Mouse (Mus musculus) kidney, postnatal 10 days (tissue): ENCODE measurements around the gene Fosl1.
"Not testable (repeated sequence)": the region's sequence is repeated elsewhere in the genome, so short reads cannot be mapped to it uniquely, and the experiment has no call there.

Source experiments
- DNase-seq: peaks from one replicate; pipeline ENCODE4 v3.0.0; 2021; ENCODE audit warnings: mixed read lengths

Fosl1 gene

GRCm38 (mm10) chr19:5484496-5484895, 37.1 kb downstream of the Fosl1 start:
- DNase-seq: no peak

- no peak for DNase-seq
These were observed 38.0 kb downstream of the Fosl1 start for GRCm38 (mm10) chr19:5485371-5485770.

DNA sequence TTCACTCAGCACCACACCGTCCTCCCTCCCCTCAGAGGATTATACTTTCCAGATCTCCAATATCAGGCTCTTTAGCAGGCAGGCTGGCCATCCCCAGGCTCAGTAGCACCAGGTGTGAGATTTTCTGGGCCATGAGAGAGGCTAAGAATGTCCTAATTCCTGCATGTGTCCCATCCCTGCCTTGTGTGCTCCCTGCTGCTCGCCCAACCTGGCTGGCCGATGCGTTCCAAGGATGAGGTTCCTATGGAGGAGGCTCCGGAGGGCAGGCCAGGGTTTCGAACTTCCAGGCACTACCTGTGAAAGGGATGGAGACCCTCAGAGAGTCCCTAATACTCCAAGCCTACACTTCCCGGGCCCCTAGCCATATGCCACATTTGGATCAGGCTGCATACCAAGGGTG, 38.5 kb downstream of the Fosl1 start:
- DNase-seq: no peak

DNA sequence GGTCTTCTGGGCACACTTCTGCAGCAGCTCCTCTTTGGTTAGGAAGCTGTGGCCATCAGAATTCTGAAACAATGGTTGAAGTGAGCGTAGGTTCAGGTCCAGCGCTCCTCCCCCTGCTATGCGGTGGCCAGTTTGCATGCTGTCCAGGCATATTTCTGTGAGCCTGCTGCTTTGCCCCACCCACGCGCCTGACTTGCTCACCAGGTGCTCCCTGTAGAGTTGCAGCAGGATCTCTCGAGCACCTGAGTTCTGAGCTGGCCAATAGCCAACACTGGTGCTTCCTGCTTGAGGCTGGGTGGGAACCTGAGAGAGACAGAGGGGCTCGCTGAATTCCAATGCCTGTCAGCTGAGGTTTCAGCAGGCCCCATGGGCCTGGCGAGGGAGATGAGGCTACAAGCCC, 38.9 kb downstream of the Fosl1 start:
- peak; percentile 58 for DNase-seq

GRCm38 (mm10) chr19:5486771-5487170, 39.4 kb downstream of the Fosl1 start:
- no peak for DNase-seq

DNA sequence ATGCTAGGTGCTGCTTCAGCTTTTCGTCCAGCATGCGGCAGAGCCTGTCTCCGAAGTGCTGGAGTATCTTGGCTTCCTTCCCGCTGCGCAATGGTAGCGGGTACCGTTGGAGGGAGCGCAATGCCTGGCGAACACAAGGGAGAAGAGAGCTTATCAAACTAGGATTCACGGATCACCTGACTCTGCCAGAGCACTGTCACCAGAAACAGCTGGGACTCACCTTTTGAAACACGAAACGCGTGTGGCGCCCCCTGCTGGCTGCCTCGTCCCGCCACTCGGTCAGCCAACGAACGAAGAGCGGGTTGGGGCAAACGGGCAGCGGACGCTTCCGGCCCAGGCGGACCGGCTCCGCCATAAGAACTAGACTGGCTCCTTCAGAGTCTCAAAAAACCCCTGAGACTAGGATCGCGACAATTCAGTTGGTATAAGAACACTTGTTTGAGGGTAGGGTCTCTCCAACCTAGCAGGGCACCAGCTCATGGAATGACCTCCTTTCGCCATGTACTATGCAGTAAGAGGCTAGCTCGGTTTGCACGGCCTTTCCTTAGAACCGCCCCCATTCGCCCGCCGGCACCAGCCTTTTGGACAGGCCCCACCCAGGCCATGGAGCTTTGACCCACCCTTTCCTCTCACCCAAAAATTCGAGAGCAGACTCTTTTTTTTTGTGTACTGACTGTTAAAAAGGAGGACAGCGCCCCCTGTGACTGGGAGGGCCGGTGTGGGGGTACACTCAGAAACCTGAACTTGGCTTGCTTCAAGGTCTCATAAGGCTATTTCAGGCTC, 40.6 kb downstream of the Fosl1 start, which contains the start of gene Mus81:
Gene Mus81 (minus strand): TSS at position 635 of the 783 bp plus-strand sequence.
- peak; percentile 98 for DNase-seq

GRCm38 (mm10) chr19:5488878-5489571, 41.7 kb downstream of the Fosl1 start:
- DNase-seq: peak; percentile 99

- DNase-seq: not testable (repeated sequence)
These were observed 42.4 kb downstream of the Fosl1 start for GRCm38 (mm10) chr19:5489721-5490120.

- peak; percentile 97 for DNase-seq
These were observed 43.1 kb downstream of the Fosl1 start, which contains the start of gene Cfl1 for GRCm38 (mm10) chr19:5490313-5490897. Gene Cfl1, plus strand, starts transcription at chr19:5490455.

DNA sequence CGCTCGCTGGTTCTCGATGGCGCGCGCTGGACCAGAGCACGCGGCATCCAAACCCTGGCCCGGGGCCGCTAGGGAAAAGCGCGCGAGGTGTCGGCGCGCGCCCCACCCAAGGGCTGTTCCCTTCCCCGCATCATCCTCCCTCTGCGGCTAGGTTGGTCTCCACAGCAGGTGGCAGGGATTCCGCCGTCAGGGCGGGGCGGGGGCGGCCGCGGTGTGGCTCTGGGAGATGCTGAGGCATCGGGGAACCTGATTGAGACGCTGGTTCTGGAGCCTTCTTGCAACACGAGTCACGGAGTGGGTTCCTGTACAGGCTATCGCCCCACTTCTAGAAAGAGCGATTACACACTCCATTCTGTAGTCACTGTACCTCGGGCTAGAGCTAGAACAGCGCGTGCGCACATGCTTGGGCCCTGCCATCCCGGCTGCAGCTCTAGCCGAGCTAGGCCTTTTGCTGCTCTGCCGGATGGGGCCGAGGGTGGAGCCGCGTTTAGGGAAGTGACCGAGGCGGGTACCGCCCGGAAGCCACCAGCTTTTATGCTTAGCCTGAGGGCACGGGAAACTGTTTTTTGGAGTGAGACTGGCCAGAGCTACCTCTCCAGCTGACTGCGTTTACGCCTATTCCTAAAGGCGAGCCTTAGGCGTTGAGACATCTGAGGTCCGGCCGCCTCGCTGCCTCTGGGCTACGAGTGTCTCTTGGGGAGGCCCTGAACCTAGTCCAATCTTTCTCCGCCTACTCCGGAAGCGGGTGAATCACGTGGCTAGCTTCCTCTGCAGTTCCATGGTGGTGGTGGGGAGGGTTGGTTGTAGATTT, 43.8 kb downstream of the Fosl1 start:
- DNase-seq: peak; percentile 92

GRCm38 (mm10) chr19:5492641-5493040, 45.3 kb downstream of the Fosl1 start:
- DNase-seq: no peak

- DNase-seq: peak; percentile 48
These were observed 46.0 kb downstream of the Fosl1 start for GRCm38 (mm10) chr19:5493301-5493721.

DNA sequence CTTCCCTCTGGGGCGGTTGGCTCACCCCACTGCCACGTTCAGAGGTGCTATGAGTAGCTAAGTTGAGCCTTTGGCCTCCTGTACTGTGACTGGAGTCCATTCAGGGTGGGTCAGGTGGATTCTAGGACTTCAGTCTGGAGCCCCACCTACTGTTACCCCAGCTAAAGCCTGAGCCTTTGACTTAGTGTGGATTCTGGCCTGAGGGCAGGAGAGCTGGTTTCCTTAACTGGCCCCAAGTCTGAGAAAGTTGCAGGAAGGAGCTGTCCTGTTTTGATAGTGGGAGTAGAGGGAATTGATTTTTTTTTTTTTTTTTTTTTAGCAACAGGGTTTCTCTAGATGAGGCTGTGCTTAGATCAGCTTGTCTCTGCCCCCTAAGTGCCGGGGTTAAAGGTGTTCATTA, 47.0 kb downstream of the Fosl1 start:
- peak; percentile 46 for DNase-seq

GRCm38 (mm10) chr19:5495353-5496051, 48.2 kb downstream of the Fosl1 start:
- DNase-seq: no peak

DNA sequence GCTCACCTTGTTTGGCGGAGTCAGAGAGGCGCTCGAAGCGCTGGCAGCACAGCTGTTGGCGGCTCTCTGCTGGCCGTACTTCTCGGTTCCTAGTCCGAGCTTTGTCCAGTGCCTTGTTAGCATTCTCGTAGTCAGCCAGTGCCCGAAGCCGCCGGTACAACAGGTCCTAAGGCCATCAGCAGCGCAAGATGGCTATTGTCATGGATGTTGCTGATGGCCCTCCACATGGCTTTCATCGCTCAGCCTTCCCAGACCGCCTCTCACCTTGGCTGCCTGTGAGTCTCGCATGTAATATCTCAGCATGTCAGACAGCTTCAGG, 48.7 kb downstream of the Fosl1 start:
- peak; percentile 21 for DNase-seq

GRCm38 (mm10) chr19:5500330-5500875, 53.1 kb downstream of the Fosl1 start:
- DNase-seq: no peak

DNA sequence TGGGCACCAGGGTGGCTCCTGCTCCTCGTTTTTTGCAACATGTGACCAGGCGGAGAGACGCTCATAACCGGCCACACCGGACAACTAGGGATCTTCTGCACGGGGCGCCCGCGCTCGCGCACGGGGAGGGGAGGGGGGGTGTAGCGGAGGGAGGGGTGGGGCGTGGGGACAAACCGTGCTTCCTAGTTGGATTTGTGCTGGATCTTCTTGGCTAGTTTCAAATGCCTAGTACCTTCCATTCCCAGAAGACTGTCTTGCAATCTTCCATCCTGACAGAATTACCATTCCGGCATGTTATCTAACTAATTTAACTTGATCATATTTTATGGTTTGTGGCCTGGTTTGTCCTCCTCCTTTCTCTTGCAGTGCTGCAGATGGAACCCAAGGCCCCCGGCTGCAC, 56.3 kb downstream of the Fosl1 start, which contains the start of gene 1700020D05Rik:
Gene 1700020D05Rik (minus strand): TSS at position 101 of the 400 bp plus-strand sequence.
- no peak for DNase-seq
